Mouse (Mus musculus): ENCODE measurements around the gene Enc1.

Gene Enc1

DNA sequence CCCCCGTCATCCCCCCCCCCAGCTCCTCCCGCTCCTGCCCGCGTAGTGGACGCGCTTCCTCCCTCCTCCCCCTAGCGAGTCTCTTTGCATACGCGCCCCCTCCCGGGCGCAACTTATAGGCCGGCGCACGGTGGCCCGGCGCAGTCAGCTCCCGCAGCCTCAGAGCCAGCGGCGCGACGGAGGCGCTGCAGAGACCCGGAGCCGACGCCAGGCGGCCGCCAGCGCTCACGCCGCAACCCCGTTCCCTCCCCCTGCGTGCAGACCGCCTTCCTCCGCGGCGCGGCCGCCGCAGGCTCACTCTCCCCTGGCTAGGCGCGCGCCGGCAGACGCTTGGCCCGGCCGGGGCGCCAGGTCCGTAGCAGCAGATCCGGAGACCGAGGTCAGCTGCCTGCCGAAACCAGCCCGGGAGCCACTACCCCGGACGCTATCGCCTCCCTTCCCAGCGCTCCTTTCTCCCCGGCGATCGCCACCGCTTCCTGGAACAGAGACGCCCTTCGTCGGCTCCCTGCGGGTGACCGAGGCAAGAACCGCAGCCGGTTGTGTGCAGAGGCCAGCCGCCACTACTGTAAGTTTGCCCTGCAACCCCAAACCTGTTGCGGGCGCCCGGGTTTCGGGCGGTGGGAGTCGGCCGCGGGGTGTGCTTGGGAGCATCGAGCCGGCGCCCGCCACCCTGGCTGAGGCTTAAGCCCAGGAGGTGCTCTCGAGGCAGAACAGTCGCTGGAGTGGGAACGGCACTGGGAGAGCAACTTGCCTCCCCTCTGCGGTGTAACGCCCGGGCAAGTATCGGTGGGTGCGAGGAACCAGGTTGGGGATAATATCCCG, at the start of gene Enc1:
Enc1 (plus strand) TSS at position 141 of the 822 bp plus-strand sequence.
- peak; percentile 95 for DNase-seq (ENCODE audit: low read depth, low spot score)

DNA sequence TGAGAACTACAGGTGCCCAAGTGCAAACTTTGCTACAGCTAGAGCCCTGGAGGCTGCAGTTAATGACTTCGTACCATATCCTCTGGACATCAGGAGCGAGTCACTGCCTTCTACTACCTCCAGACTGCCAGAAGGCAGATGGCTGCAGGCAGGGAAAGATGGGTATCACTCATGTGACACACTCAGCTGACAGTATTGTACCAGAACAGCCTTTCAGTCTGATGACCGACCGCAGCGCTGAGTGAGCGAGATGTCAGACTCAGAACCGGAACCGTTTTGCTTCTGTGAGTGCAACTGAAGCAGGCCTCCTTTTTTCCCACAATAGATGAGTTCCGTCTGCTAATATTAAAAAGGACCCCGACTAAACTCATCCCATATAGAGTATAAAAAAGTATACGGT, 48.3 kb upstream of the Enc1 start:
- no peak for DNase-seq (ENCODE audit: low read depth, low spot score)

DNA sequence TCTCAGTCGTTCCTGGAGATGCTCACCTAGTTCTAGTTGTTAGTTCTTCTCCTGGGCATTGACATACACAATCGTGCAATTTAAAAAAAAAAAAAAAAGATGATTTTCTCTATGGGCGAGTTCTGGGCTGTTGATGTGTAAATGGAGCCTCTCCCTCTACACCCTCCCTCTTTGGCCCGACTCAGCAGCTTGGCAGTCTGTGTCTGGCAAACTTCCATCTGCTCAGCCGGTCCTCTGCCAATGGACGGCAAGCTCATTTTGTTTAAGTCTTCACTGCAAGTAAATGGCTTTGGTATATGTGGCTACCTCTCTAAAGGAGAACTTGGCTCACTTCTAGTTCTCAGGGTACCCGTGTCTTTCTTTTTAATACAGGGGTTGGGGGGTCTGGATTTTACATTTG, 47.5 kb upstream of the Enc1 start:
- DNase-seq (ENCODE audit: low read depth, low spot score): no peak

DNA sequence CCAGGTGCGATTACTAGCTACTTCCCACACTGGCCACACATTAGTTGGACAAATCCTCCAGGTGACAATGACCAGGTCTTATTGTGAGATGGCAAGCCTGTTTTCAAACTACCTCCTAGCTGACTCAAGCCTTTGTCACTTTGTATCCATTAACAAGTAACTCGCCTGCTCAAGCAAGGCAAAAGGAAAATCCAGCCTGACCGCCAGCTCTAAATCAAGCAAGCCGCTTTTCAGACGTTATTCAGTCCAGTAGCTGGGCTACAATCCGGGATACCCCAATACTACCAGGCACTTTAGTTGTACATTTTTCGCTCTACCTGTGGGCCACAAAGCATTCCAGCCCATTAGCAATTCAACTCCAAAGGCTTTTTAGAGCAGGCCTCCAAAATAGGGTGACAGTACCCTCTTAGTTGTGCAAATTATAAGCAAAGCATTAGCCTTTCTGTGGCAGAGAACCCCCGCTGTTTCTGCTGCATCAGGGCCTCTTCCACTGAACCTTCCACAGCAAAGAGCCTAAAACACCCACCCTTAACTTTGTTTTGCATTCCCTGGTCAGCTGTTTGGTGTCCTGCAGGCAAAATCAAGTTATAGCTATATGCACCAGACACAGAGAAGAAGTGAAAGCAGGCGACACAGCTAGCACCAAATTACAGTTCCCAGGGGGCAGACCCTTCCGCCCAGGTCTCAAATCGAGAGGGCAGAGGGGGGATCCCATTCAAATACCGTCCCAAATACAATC, 44.5 kb upstream of the Enc1 start:
- no peak for DNase-seq (ENCODE audit: low read depth, low spot score)

DNA sequence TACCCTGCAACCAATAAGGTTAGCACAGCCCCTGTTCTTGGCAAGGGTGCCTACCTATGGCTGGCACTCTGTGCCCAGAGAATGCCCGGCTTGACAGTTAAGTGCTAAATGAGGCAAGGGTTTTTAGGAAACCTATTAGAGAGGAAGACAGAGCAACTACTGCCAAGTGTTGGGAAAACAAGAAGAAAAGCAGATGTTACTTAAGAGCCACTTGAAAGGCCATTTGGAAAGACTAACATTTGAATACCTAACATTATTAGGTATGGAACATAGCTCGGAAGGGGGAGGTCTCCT, 44.0 kb upstream of the Enc1 start:
- DNase-seq (ENCODE audit: low read depth, low spot score): no peak

DNA sequence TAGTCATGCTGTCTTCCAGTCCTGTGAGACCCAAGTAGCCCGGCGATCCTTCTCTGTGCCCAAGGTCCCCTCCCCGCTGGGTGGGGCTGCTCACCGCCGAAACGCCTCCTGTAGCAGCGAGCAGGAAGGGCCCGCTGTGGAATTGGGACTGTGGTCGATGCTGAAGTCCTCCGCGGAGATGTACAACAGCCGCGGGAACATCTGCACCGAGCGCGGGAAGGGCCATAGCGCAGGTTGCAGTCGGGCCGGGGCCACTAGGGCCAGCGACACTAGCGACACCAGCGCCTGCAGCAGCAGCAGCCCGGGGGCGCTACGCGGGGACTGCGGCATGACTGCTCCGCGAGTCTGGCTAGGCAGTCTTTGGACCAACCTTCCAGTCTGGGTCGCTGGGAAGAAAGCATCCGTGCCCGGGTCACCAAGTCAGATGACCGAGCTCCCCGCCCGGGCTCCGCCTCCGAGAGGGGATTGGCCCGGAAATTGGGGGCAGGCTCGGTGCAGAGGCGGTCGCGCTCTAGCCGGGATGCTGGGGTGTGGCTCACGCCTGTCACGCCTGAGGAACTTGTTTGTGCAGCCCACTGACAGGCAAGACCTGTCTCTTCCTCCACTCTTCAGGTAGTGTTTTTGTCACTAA, 42.9 kb upstream of the Enc1 start, which contains the start of gene Hexb:
Hexb (minus strand) TSS at position 426 of the 631 bp plus-strand sequence.
- peak; percentile 89 for DNase-seq (ENCODE audit: low read depth, low spot score)

DNA sequence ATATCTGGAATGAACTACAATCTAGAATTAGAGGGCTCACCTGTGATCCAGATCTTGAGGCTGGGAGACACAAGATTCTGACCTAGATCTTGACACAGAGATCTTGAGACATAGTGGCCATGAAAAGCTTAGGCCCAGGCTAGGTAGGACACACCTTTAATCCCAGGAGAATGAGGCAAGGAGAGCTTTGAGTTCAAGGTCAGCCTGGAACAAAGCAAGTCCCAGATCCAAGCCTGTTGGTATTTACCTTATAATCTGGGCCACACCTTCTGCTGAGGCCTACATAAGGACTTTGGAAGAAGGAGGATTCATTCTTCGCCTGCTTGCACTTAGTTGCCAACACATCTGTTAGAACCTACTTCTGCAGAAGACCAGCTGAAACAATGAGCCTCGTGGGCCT, 41.8 kb upstream of the Enc1 start:
- DNase-seq (ENCODE audit: low read depth, low spot score): no peak

DNA sequence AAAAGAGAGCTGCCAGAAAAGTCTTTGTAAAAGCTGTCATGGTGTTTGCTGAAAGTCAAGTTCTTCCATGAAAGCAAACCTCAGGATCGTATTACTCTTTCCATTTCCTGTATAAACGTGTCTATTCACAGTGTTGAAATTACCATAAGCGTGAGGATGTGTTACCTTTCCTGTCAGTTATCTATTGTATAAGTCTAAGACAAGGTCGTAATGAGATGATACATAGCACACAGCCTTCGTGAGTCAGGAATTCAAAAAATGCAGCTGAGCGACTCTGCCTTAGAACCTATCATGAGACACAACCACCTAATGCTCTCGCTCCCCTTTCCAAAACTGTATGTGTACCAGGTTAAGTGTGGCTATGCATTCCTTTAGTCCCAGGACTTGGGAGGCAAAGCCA, 39.8 kb upstream of the Enc1 start:
- DNase-seq (ENCODE audit: low read depth, low spot score): no peak

DNA sequence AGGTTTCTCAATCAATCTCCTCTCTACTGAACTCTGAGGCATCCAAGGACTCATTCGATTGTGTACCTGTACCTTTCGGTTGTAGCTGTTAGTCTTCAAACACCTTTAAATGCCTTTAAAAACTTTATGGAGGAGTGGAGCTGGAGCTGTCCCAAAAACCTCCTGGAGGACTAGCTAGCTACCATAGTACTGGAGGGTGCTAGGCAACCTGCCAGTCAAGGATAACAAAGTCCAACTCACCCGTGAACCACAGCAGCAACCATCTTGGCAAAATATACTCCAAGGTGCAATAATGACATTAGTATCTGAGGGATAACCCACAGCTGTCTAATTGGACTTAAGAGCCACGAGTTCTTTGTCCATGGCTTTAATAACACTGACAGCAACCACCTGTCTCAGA, 39.0 kb upstream of the Enc1 start:
- DNase-seq (ENCODE audit: low read depth, low spot score): no peak

DNA sequence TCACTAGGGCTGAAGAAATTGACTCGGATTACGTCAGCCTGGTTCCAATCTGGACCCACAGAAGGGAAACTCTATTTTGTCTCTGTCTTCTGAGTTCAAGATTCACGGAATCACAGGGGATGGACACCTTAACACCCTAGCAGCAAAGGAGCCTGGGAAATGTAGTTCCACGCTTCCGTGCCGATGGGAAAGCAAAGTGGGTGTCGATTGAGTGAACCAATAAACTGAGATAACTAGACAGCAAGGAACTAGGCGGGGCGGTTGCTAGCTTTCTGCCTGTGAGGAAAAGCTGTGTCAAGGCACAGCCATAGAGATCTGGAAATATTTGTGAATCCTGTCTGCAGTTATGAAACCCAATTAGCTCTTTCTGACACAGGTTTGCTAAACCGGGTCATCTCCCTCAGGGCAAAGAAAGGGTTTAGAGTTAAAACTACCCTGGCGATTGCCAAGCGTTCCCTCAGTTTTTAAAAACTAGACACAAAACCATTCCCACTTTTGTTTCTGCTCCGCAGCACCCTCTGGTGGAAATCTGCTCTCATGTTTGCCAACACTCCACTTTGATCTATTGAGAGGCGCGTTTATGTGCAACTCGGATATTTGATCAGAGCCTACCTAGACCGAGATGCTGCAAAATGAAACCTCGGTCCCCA, 35.7 kb upstream of the Enc1 start:
- DNase-seq (ENCODE audit: low read depth, low spot score): peak; percentile 86

DNA sequence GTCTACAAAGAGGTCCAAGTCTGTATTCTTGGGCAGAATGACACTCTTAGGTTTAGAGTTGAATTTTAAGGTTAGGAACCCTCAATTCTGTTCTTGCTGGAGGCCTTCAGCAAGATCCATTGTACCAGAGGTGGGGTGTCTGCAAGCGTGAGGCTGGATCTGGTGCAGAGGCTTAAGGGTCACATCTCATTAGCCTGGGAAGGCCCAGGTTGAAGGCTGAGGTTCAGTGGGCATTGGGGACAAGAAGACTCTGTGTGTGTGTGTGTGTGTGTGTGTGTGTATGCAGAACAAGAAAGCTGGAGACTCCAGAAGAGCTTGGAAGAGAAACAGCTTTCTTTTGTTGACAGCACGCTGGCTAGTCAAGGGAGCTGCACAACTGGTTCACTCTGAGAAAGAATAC, 34.9 kb upstream of the Enc1 start:
- DNase-seq (ENCODE audit: low read depth, low spot score): no peak

DNA sequence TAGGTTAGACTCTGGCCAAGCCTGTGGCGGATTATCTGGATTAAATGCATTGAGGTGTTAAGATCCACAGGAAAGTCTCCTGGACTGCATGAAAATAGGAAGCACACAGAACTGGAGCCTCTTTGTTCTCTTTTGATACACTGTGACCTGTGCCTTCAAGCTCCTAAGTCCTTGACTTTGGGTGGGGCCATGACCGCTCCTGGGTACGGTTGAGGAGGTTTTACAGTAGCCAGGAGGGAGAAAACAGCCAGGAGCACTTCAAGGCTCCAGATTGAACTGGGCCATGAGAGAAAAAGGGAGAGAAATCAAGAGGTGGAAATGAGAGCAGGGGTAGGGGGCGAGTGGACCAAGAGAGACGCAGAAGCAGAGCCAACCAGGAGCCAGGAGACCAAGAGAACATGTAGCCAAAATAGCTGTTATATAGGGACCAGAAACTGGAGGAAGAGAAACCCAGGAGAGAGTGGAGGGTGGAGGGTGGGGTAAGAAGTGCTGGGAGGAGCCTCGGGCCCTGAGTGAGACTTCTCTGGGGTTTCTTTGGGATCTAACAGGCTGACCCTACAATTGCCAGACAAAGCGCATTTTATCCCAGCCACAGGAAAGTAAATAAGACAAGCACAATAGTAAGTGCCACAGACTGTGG, 33.3 kb upstream of the Enc1 start:
- no peak for DNase-seq (ENCODE audit: low read depth, low spot score)

DNA sequence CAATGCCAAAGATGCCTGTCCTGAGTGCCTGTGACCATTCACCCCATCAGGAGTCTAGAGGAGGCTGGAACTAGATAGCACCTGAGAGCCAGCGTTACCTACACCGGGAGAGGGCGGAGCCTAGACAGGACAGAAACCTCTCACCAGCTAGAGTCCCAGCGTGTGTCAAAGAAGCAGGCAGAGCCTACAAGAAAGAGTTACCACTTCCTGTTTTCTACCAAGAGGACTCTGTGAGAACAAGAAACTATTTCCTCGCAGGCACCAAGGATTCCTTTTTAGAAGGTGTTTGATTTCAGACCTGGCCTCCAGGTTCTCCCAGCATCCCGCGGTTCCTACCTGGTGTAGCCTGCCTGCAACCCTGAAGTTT, 32.8 kb upstream of the Enc1 start:
- DNase-seq (ENCODE audit: low read depth, low spot score): peak; percentile 86

DNA sequence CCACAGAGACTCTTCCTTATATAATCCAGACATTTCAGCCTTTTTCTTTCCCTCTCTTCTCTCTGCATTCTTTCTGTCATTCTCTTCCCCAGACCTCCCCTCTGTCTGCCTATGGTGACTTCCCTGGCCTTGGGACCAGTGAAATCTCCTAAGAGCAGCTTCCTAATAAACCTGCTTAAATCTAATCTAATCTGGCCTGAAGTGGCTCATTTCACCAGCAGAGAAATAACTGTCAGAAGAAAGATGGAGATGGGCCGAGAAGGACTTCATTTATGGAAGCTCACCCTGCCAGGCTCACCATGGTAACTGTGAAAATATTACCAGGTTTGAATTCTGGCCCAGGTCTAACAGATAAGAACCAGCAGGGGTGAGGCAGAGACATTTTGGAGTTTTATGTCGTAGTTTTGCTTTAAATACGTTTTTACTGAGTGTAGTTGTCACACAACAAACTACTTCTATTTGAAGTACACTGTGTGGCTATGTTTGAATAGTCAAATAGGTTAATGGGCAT, 32.4 kb upstream of the Enc1 start:
- peak; percentile 48 for DNase-seq (ENCODE audit: low read depth, low spot score)

DNA sequence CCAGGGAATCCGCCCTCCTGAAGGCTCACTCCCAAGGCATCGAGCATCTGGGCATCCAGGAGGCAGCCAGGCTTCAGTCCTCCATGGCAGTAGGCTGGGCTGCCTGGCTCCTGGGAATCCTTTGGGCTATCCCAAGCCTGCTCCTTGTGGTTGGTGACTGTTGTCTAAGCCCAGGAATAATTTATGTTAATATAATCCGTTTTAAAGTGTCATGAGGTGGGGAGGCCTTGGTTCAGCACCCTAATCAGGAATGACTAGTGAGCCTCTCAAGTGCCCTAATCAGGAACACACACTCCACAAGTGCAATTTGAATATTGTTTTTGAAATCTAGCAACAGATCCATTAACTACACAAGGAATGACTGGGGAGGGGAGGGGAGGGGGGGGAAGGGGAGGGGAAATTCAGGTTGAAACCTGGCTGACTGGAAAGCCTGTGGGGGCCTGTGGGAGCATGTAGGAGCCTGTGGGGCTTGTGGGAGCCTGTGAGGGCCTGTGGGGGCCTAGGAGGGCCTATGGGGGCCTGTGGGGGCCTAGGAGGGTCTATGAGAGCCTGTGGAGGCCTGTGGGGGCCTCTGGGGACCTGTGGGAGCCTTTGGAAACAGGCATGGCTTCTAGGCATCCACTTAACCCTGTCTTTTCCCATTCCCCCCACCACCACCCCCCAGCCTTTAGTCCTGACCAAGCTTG, 26.2 kb upstream of the Enc1 start:
- no peak for DNase-seq (ENCODE audit: low read depth, low spot score)

DNA sequence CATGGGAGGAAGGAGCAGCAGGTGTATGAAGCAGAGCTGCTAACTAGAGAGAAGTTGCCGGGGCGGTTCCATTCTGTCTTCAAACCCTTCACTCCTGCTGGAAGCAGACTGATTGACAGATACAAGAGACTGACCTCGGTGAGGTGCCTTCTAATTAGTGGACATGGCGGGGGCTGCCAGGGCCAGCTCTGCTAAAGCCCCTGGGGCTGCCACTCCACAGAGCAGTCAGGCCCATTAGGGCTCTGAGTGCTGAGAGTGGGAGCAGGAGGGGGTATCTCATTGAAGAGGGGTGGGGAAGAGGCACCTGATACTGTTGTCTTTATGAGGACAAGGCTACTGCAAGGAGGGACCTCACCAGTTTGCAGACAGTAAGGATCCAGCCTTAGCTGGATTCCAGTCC, 25.3 kb upstream of the Enc1 start:
- DNase-seq (ENCODE audit: low read depth, low spot score): no peak

DNA sequence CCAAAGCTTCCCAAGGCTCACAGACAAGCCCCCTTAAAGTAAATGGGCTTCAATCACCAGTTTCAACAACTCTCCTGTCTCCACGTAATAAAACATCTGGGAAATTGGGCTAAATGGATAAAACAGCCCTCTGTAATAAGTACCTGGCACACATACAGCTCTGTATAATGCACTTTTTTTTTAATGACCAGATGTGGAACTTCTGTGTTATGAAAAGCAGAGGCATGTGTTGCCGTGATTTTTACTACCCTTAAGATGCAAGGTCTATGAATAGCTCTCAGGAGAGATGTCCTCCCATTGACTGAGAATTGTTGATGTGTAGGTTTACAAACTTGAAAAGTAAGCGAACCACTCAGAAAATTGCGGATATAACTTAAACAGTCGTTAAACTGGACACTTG, 24.7 kb upstream of the Enc1 start:
- DNase-seq (ENCODE audit: low read depth, low spot score): no peak

DNA sequence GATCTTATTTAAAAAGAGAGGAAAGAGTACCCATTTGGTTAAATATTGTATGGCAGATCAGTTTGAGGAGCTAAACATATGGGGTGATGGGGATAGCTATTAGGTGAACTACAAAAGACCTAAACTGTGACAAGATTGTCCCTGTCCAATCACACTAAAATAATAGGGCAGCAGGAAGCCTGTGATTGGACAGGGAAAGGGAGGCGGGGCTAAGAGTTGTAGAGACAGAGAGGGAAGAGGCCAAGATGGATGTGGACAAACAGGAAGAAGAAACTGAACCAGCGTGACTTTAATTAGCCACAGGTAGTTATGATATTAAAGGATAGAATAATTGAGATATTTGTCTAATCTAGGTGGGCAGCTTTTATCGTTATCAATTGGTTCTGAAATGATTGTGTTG, 20.9 kb upstream of the Enc1 start:
- DNase-seq (ENCODE audit: low read depth, low spot score): no peak

DNA sequence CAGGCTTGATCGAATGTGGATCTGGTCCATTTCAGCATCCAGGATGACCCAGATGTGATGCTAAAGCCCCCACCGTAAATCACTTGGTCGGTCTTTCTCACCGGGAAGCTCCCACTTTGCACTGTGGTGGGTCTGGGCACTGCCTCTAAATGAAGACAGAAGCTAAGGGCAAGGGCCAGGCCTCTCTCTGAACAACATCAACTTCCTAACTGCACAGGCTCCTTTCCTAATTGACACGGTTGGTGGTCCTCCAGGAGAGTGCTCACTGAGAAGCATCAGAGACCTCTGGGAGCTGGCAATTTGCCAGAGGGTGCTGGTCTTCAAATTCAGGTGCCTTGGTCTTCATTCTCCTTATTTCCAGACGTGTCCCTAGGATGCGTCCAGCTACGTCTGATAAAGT, 17.0 kb upstream of the Enc1 start:
- DNase-seq (ENCODE audit: low read depth, low spot score): no peak

DNA sequence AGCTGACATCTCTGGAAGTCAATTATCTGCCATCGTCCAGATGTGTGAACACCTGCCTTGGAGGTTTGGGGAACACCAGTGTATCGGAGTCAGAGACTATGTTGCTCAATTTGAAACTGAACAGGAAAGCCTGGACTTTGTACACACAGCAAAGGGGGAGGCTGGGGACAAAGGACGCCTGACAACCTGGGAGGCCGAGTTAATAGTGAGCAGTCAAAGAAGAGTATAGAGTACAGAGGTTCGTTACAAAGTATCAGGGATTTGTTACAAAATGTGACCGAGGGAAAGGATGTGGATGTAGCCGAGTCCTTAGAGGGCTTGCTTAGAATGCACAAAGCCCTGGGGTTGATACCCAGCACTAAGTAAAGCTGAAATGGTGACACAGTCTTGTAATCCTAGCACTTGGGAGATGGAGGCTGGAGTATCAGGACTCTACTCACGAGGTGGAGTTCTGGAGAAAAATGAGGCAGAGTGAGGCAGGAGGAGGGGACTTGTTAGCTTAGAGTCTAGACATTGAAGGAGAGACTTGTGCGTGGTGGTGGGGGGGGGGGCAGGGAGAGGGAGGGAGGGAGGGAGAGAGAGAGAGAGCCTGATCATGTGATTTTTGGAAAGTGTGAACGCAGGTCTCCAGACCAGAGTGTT, 16.4 kb upstream of the Enc1 start:
- DNase-seq (ENCODE audit: low read depth, low spot score): no peak

DNA sequence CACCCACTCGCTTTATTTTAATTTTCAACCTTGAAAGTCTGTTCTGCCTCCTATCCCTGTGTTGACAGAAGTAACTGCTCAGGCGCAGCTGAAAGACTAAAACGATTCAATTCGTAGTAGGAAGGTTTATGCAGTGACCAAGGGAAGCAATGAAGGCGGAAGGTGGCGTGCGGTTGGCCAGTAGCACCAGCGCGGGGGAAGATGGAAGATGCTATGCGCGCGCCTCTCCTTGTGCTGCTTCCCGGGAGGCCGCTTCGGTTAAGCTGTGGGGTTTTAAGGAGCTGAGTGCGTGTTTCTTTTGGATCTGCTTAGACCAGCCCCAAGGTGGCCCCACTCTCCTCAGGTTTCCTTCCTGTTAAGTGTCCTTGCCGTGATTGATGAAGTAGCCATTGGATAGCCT, 15.8 kb upstream of the Enc1 start:
- no peak for DNase-seq (ENCODE audit: low read depth, low spot score)

Measured in CD4-positive, CD25-positive, alpha-beta regulatory T cell, adult 2 months (primary cell).